Mouse (Mus musculus): Measurements from ENCODE around the gene Snd1.

Gene Snd1

DNA sequence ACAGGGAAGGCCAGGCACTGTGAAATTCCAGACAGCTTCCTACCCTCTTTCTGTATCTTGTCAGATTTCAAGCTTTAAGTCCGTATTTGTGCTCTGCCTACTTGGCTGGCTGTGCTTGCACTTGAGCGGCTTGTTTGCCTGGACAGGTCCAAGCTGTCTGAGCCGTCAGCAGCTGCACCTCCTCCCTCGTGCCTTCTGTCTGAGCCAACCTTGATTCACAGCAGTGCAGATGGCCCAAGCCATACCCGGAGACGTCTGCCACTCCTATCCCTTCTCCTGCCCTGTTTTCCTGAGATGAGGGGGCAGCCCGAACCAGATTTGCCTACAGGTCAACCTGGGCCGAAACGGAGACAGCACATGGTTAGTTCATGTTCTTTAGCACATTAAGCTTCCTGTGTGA is 342.1 kb downstream of the Snd1 start:
- peak; percentile 87 for DNase-seq

DNA sequence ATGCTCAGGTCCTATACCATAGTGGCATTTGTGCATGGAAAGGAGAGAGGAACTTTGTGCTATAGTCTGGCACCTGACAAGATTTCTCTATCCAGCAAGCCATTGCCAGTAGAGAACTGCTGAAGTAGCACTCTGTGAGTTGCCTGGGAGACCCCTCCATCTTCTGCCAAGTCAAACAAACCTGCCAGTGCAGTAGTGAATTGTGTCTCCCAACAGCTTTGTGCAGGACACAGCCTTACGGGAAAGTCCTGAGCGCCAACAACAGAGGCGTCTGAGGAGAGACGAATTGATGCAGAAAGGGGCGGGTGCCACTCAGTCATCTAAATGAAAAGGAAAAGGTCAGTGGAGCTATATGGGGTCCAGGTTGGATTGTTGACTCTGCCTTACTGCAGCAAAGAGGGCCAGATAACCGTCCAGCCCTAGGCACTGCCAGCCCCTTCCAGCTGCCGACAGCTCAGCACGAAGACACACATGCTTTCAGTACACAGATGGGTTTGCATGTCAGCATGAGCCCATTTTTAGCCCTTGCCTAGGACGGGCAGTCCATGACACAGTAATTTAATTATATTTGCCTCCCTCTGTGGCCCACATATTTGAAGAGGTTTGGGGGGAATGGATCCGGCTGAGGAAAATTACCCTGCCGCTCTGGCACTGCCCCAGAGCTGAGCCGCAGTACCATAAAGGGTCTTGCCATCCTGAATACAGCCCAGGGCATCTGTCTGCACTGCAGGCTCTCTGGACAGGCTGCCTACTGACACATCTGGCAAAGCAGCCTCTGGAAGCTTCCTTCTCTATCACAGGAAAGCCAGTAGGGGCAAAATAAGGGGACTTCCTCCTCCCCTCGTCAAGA is 344.8 kb downstream of the Snd1 start:
- peak; percentile 36 for DNase-seq

DNA sequence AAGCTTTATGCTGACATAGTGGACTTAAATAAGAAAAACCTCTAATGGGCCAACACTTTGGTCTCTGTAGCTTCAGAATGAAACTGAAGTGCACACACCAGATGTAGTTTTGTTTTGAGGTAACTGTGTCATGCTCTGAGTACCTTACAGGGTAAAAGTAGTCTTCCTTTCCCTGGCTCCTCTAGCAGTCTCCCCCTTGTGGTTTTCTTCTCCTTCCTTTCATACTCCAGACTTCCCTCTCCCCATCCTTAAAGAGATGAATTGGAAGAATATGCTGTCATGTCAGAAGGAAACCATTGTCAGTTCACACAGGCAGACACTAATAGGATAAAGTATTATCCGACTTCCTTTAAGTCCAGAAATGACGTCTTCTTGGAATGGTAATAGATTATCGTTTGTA is 347.4 kb downstream of the Snd1 start:
- no peak for DNase-seq

DNA sequence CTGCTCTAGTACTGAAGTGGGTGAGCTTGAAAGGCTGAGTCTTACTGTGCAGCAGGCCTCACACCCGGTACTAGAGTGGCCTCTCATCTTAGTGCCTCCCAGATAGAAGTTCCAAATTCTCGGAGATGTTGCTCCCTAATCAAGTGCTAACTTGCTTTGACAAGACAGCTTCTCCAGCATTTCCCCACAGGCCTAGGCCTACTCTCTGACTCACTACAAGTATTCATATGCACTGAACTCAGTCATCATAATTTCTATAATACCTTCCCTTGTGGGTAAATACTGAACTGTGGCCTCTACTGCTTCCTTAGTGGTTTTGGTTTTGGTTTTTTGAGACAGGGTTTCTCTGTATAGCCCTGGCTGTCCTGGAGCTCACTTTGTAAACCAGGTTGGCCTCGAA is 348.4 kb downstream of the Snd1 start:
- no peak for DNase-seq

DNA sequence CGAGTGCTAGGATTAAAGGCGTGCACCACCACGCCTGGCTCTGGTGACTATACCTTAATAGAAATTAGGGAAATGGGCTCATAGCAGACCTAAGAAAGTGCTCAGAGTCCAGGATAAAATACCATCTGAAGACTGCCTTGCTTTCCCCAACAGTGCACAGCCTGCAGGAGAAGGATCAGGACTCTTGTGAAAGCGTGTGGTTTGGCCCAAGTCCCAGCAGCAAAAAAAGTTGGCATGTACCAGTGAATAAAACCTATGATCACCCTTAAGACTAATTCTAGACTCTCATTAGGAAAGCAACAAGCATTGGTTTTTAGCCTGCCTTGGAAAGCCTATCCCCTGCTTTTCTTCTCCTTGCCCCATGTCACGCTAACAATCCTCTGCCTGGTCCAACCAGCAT is 348.9 kb downstream of the Snd1 start:
- peak; percentile 22 for DNase-seq

DNA sequence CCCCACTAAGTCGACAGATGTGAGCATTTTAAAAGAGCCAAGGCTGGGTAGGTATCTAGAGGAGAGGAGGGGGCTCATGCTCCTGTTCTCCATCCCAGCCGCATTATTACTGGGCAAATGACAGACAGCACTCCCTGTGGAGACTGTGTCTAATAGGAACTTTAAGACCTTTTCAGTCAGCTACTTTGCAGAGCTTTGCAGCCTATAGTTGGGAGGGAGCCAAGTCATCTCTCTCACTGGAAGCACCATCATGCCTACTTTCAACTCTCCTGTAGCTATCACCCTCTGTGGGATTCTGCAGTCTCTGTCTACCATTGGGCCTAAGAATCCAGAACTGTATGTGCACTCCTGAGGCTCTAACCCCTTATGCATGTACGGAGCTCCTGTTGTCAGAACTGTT is 351.0 kb downstream of the Snd1 start:
- peak; percentile 34 for DNase-seq

DNA sequence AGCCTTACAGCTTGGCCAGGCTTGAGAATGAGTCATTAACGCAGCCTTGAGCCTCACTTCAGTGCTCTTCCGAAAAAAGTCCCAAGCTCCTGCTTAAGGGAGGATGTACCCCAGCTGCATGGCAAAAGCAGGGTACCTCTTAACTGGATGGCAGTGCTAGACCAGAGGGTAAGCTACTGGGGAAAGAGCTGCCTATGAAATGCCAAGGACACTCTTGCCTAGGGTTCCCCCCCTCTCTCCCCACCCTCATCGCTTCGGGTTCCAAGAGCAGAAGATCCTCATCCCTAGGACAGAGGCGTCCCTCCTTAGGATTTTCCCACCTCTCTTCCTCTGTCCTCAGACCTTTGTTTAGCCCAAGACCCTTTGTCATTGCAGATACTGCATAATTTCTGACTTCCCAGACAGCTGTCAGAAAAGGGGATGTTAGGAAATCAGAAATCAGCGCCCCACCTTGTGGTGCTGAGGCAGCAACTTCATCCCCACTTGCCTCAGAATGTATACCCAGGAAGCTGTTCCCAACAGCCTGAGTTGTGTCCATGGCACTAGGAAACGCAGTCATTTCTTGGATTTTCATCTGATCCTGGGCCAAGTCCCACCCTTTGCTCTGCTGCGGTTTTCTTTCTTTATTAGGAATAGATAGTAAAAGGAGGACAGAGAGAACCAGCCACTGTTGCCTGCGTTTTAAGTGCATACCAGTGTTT is 351.9 kb downstream of the Snd1 start:
- DNase-seq = no peak

DNA sequence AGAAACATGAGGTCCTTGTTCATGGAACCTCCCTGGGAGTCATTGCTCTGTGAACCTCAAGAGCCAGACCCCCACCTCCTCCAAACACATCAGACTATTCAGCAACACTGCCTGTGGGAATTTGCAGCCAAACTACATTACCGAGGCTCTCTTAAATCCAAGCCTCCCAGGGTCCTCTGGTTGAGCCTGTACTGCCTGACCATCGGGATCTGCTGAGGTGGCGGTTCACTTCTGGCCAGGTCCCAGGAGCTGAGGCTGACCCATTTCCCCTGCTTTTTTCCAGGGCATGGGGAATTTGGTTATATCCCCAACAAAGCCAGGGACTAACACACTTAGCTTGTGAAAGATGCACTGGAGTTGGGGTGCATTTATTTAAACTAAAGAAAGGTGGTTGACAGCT is 352.6 kb downstream of the Snd1 start:
- DNase-seq = no peak

DNA sequence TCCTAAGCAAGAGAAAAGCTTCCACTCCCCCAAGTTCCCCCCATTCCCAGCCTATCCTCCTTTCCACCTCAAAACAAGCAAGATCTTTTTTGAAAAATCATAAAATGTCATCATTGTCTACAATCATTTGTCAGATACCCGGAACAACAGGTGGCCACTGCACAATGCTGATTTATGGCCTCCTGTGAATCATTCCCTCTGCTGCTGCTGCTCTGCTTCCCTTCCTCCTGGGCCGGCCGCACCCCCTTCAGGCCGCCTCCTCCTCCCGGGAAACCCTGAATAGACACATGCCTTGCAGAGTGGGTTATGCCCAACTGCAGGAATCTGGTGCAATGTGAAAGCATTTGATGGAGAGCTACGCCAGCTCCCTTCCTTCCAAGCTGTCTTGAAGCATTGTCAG is 353.7 kb downstream of the Snd1 start:
- peak; percentile 76 for DNase-seq

DNA sequence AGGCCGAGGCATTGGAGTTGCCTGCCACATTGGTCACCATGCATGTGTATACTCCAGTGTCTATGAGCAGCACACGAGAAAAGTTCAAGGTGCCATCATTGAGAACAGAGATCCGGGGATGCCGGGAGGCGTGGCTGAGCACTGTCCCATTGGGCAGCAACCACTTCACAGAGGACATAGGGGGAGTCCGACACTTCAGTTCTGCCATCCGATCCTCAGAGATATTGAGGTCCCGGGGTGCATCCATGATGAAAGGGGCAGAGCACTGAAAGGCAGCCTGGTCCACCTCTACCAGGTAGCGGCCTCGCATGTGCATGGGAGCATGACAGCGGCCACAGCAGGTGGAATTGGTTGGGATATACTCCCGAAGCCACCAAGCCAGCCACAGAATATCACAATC is 355.4 kb downstream of the Snd1 start:
- DNase-seq = peak; percentile 70

DNA sequence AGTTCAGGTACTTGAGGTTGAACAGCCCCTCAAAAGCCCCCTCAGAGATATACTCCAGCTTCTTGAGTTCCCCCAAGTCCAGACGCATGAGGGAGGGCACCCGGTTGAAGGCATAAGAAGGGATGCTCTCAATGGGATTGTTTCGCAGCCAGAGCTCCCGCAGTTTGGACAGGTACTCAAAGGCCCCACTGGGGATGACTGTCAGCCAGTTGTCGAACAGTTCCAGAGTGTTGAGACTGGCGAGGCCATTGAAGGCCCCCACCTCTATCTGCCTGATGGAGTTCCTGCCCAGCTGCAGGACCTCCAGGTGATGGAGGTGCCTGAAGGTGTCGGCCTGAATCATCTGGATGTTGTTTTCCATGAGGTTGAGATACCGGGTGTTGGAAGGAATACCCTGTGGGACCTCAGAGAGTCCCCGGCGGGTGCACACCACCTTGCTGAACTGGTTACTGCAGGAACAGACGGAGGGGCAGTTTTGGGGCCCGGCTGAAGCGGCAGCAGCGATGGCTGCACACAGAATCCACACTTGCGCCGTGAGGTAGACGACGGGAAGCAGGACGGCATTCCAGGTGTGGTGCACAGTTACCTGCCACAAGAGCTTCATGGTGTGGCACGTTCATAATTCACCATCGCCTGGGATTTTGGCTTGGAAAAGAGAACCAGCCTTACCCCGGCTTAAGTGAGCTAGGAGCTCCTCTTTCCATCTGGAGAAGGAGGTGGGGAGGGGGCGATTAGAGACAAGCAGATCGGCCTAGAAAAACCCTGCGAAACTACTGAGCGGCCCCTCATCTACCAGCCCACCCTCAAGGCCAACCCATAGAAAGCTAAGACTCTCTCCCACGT is 356.3 kb downstream of the Snd1 start, which contains the start of gene Lrrc4:
Gene Lrrc4, minus strand, starts transcription at position 737 of the 843 bp plus-strand sequence.
- peak; percentile 58 for DNase-seq

DNA sequence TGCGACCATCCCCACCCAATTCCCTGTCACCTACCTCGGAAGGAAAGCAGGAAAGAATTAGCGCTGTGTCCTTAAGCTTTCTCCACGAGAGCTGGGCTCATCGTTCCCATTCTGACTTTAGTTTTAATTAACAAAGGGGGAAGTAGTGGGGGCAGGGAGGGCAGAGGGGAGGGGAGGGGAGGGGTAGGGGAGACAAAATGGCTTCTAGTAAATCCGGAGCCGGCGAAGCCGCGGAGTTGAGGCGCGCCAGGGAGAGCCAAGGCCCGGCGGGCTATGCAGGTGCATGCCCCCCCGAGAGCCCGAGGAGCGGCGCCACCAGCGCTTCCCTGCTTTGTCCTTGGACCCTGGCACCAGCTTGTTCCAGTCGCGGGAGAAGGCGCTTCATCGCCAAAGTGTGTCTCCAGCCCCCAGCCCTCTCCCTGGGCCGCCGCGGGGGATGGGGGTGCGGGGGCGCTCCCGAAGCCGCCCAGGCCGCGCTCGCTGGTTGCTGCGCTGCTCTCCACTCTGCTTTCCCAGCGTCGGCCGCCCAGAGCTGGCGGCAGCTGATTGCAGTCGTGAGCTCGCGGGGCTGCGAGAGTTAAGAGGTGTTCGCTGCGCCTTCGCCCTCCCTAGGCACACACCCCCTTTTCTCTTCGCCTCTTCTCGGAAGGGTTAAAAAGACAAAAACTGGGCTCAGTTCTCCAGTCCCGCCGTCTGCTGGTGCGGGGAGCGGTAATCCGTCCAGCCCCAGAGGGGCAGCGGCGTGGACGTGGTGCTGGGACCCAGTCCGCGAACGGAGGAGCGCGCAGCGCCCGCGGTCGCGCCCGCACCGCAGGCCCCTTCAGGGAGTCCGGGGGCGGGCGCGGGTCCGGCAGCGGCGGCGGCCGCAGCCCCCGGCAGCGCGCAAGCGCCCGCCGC is 357.2 kb downstream of the Snd1 start:
- DNase-seq = peak; percentile 69

DNA sequence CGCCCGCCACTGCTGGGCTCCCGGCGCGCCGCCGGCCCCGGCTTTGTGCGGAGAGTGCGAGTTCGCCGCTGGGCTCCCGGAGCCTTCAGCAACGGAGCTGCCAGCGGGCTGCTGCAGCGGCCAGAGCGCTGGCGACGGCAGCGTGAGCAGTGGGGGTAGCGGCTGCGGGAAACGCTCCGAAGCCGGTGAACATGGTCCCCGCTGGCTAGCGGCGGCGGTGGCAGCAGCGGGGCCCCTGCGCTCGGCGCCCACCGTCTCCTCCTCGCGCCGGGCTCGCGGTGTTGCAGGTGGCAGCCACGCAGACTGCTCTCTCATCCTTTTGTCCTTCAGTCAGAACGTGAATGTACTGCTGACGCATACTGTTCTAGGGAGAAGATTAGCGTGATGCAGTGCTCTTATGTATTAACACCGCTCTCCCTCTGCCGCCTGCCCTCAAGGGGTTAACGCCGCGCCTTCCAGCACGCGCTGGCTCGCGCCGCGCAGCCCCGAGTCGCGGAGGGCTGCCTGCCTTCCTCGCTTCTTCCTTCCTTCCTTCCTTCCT is 357.9 kb downstream of the Snd1 start:
- peak; percentile 72 for DNase-seq

DNA sequence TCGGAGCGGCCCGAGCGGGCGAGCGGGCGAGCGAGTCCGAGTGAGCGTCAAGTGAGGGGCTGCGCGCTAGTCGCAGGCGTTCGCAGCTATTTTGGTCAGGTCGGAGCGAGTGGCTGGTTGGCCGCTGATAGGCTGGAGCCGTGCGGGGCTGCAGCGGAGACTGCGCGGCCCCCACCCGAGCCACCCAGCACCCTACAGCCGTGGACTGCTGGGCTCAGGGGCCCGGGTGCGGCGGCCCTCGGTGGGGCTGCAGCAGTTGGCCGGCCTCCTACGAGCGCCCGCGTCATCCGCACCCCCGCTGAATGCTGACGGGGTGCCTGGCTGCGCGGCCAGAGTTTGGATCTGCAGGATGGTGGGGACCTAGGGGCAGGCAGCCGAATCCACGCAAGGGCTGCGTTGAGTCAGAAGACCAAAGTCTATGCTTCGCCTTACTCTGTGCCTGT is 358.5 kb downstream of the Snd1 start:
- DNase-seq = peak; percentile 78

DNA sequence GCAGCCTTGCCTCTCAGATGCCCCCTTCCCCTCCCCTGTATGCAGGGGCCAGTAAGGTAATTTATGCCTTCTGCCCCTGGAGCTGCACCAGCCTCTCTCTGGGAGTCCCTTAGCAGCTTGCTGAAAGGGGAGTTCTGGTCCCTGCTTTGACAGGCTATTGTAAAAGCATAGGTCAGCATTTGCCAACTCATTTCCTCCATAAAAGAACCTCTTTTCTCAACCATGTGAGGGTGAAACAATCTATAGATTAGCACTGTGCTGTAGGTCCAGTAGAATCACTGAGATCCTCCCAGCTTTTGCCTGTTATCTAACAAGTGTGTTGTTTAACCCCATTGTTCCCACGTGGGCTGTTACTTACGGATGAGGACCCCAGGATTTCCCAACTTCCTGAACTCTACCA is 359.1 kb downstream of the Snd1 start:
- DNase-seq = no peak

DNA sequence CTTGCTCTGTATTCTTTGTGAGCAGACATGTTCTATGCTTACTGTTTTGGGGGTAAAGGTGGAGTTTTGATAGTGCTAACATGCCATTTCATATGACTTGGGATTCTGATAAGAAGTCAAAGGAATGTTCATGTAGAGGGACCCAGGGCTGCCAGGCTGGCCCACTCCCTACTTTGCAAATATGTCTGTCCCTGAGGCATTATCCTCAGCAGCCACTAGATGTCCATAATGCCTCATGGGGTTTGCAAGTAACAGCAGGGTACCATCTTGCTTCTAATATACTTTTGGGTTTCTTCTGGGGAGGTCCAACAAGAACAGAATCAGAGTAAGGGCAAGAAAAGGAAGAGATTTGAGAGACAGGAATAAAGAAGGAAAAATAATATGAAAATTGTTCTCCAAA is 361.7 kb downstream of the Snd1 start:
- DNase-seq = no peak

DNA sequence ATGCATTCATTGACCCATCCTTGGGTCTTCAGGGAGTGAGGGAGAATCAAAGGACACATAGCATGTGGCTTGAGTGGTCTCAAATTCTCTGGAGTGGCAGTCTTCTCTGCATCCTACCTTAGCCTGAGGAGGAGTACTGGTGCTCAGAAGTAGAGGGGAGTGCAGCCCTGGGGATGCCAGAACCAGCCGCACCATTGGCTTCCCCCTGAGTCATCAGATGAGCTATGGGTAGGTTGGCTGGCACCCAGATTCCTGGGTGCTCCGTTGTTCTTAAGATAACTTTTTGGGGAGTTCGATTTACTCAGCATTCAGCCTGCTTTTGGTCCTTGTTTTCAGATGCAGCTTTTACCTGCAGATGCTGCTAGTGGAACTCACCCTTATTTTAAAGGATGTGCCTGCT is 366.6 kb downstream of the Snd1 start:
- DNase-seq = no peak

DNA sequence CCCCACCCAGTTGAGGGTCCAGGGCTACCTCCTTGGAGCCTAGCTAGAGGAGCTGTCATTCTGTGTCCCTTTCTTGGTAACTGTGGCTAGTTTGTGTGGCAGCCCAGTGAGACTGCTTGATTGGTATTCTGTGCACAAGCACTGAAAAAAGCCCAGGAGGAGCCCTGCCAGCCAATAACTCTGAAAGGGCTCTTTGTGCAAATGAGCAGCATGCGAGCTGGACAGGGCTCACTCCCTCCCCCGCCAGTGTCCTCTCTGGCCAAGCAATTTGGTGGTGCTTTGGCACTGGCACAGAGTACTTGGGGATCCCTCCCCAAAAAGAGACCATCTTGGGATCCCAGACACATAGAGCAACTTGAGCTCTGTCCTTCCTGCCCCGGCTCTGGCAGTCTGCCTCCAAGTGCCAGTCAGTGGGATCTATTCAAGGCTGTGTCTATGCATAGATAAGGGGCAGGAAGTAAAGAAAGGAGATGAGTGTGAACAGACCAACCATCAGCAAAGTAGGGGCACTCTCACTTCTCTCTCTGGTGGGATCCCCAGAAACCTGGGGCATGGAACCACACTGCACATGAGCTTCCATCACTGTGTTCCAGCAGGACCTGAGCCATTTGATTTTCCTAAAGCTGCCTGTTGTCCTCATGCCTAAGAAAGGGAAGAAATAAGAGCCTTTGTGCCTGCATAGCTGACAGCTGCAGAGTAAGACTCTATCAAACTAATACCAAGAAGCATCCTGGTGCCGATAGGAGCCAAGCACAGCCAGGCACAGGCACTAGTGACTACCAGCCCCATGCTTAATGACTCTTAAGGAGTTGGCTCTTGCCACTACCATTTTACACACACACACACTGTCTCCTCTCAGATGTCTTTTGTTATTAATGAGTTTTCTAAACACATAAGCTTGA is 367.7 kb downstream of the Snd1 start:
- peak; percentile 56 for DNase-seq

DNA sequence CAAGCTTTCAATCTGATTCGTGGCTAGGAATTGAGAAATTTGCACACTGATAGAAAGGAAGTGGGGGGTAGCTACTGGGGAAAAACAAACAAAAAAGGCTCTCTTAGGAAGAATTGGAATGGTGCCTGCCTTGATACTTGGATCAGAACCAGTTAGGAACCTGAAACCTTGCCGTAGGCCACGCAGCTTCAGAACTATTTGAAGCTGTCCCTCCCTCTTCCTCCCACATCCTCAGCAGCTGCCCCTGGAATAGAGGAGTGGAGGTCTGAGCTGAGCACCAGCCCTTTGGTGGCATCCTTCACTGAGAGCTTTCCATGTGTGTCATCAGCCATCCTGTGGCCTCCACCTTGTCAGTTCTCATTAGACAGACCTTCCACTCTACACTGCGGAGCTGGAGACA is 370.7 kb downstream of the Snd1 start:
- no peak for DNase-seq

DNA sequence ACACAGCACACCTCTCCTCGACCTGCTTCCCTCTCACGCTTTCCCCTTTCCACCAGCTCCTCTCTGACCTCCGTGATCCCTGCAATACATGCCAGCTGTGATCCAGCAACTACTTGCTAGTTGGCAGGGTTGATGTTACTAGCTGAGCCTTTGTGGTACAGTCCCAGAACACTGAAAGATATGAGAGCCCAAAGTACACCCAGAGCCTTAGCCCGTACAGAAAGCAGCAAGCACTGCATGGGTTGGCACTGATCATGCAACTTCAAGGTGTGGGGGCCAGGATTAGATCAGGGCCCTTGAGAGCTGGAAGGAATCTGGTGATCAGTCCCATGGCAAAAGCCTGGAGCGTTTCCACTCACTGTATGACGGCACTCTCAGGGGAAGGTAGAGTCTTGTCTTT is 372.7 kb downstream of the Snd1 start:
- DNase-seq = no peak

DNA sequence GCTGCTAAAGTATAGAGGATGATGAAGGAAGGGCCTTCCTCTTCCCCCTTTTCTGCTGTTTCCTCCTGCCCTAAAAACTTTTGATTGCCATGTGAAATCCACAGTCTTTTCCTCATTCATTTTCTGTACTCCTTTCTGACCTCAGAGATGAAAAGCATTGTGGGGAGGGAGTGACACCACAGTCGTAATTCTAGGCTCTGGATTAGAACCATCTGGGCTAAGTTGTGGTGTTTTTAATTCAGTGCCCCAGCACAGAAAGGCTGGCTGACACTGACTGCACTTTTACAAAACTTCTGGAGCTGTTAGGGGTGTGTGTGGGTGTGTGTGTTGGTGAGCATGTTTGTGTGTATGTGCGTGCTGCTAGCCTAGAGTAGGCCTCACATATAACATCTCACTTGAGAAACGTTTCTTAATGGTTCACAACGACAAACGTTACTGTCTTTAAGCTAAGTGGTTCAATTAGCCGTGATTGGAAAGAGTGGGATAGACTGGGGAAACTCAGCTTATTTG is 373.4 kb downstream of the Snd1 start:
- no peak for DNase-seq

All from cerebellum, adult 9-10 months (tissue).